Mouse (Mus musculus) spleen, adult 10 weeks (tissue): Measurements from ENCODE around the gene Gm11020. TPM values are rescaled to one million over a fixed set of nuclear protein-coding genes. Genes with fewer than 3 reads are reported as not detected.

ENCODE experiments used
- polyA plus RNA-seq: library from polyadenylated mRNA; stranded (reverse); fragments of 350-450 nt; fragmentation: Illumina TruSeq; extraction: RNeasy Lipid Tissue Mini Kit (QIAGEN cat#74804); gene quantifications from one replicate; pipeline ENCODE4 v1.2.3, GENCODE M21; 2015; ENCODE audit warnings: low replicate concordance; ENCODE audit not compliant: insufficient read depth

The Gm11020 gene
- polyA plus RNA-seq, result not detected

DNA sequence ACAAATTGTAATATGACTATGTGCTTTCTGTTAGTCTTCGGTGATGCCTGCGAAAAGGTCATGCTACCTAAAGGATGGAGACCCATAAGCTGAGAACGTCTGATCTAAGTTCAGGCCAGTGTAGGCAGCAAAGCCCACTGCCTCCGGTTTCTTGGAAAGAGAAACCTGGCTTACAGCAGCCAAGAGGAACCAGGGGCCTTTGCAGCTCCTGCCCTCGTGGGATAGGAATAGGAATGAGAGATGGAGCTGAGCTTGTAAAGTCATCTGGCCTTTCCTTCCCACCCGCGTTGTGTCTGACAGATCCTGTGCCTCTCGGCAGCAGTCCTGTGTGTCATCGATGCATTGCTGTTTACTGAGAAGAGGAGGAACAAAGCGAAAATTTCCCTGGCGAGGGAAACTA, at the start of gene Gm11020:
Gene Gm11020, plus strand, starts transcription at position 301 of the 400 bp plus-strand sequence.

DNA sequence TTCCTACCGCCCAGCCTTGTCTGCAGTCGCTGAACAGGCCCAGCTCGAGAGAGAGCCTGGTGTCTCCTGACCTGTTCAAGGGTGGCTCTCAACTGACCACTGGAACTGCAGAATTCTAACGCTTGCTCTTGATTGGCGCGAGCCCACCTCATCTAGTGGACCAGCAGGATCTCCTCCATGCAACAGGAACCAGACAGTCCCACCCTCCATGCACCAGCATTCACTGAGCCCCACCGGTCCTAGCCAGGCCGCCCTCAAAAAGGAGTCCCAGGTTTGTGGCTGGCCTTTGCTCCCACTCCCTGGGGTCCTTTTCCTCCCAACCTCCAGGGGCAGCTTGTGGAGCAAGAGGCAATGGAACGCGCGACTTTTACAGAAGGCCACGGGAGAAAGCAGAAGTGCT, 28.3 kb upstream of the Gm11020 start, which contains the start of gene Cmtm2a:
Gene Cmtm2a, minus strand, starts transcription at position 101 of the 400 bp plus-strand sequence.

DNA sequence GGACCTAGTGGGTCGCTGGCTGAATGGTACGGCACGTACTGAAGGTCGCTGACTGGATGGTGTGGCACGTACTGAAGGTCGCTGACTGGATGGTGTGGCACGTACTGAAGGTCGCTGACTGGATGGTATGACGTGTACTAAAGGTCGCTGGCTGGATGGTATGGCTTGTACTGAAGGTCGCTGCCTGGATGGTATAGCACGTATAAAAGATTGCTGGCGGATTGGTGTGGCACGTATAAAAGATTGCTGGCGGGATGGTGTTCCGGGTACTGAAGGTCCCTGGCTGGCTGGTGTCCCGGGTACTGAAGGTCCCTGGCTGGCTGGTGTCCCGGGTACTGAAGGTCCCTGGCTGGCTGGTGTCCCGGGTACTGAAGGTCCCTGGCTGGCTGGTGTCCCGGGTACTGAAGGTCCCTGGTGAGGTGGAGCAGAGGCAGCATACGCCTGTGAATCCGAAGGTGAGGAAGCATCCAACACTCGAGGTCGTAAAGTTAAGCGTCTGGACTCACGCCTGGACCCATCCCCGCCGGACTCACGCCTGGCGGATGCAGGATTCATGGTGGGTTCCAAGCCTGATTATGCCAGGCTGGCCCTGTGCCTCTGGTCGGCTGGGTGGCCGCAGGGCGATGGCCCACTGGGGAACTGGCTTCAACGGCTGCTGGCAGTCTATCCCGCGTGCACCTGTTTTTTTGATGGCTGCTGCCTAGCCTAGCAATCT, 11.8 kb upstream of the Gm11020 start, which contains the start of the genes Gm45711 and Cmtm1:
Gene Gm45711, minus strand, starts transcription at position 641 of the 715 bp plus-strand sequence.
Gene Cmtm1, minus strand, starts transcription at position 705 of the 715 bp plus-strand sequence.

DNA sequence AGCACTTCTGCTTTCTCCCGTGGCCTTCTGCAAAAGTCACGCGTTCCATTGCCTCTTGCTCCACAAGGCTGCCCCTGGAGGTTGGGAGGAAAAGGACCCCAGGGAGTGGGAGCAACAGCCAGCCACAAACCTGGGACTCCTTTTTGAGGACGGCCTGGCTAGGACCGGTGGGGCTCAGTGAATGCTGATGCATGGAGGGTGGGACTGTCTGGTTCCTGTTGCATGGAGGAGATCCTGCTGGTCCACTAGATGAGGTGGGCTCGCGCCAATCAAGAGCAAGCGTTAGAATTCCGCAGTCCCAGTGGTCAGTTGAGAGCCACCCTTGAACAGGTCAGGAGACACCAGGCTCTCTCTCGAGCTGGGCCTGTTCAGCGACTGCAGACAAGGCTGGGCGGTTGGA, 563 bp downstream of the Gm11020 start, which contains the start of gene Cmtm2b:
Gene Cmtm2b, plus strand, starts transcription at position 301 of the 400 bp plus-strand sequence.

DNA sequence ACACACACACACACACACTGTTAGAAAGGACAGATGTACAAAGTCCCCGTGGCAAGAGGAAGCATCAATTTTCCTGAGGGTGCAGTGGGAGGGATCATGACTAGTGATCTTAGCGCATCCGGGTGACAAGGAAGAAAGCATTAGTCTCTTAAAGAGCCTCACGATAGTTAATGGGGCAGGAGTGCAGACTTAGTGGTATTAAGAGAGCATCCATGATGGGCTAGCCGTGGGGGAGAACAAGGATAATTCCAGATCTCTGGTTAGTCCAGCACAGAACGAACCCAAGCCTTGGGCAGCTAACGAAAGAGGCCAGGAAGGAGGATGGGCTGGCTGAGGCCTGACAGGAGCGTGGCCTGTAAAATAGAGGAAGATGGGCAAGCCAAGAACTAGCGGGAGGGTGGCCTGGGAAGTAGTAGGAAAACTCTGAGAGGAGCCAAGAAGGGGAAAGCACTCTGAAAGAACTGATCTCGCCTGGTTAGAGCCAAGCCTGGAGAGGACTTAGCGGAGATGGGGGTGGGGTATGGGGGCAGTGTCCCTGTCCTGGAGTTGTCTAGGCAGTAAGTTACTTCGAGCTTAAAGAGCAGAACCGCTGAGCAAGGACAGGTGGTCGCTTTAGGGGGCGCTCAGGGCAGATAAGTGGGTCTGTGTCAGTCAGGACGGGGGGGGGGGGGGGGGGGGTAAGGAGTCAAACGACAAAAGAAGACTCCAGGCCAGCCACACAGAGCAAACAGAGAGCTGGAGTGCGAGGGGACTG, 18.0 kb downstream of the Gm11020 start, which contains the start of gene Cmtm3:
Gene Cmtm3, plus strand, starts transcription at position 182 of the 754 bp plus-strand sequence.

Other genes with a start within 250 kb of the Gm11020 start
- gene Cdh5, start 219.9 kb upstream of the Gm11020 start, polyA plus RNA-seq, result 23.8 TPM
- not detected for gene Bean1, start 151.1 kb upstream of the Gm11020 start, polyA plus RNA-seq
- gene Tk2, start 73.0 kb upstream of the Gm11020 start, polyA plus RNA-seq, result 71.4 TPM
- gene Cklf, start 70.7 kb upstream of the Gm11020 start, polyA plus RNA-seq, result 107 TPM
- not detected for gene Cmtm2a, start 28.4 kb upstream of the Gm11020 start, polyA plus RNA-seq
- not detected for gene Gm45711, start 11.5 kb upstream of the Gm11020 start, polyA plus RNA-seq
- gene Cmtm1, start 11.4 kb upstream of the Gm11020 start, polyA plus RNA-seq, result not detected
- gene Cmtm2b, start 663 bp downstream of the Gm11020 start, polyA plus RNA-seq, result not detected
- gene Cmtm3, start 17.8 kb downstream of the Gm11020 start, polyA plus RNA-seq, result 48.5 TPM
- gene Cmtm4, start 74.2 kb downstream of the Gm11020 start, polyA plus RNA-seq, result 11.4 TPM
- 66.6 TPM for gene Dync1li2, start 121.5 kb downstream of the Gm11020 start, polyA plus RNA-seq
- gene Terb1, start 188.3 kb downstream of the Gm11020 start, polyA plus RNA-seq, result 4.2 TPM
- 107 TPM for gene Nae1, start 213.1 kb downstream of the Gm11020 start, polyA plus RNA-seq
- gene Car7, start 213.1 kb downstream of the Gm11020 start, polyA plus RNA-seq, result 1.5 TPM